Mouse (Mus musculus): ENCODE measurements around the gene Gclc.

The Gclc gene

GRCm38 (mm10) chr9:77753853-77754727 is at the start of gene Gclc:
TSS of gene Gclc (plus strand) at chr9:77754535.
- in situ Hi-C loops (cut with MboI), result no loop called here

GRCm38 (mm10) chr9:77706515-77706914 is 47.8 kb upstream of the Gclc start:
- in situ Hi-C loops (cut with MboI), result no loop called here

GRCm38 (mm10) chr9:77707433-77708139 is 46.7 kb upstream of the Gclc start:
- in situ Hi-C loops (cut with MboI), result no loop called here

GRCm38 (mm10) chr9:77708950-77709349 is 45.4 kb upstream of the Gclc start:
- in situ Hi-C loops (cut with MboI), result no loop called here

GRCm38 (mm10) chr9:77711021-77711569 is 43.2 kb upstream of the Gclc start:
- in situ Hi-C loops (cut with MboI), result no loop called here

GRCm38 (mm10) chr9:77712816-77713215 is 41.5 kb upstream of the Gclc start:
- in situ Hi-C loops (cut with MboI), result no loop called here

- in situ Hi-C loops (cut with MboI), result no loop called here
Observed at GRCm38 (mm10) chr9:77713301-77713700, 41.0 kb upstream of the Gclc start.

- in situ Hi-C loops (cut with MboI), result no loop called here
Observed at GRCm38 (mm10) chr9:77715262-77715661, 39.1 kb upstream of the Gclc start.

GRCm38 (mm10) chr9:77716009-77716408 is 38.3 kb upstream of the Gclc start:
- in situ Hi-C loops (cut with MboI), result no loop called here

GRCm38 (mm10) chr9:77717831-77718435 is 36.4 kb upstream of the Gclc start:
- in situ Hi-C loops (cut with MboI), result no loop called here

- in situ Hi-C loops (cut with MboI), result no loop called here
Observed at GRCm38 (mm10) chr9:77718816-77719411, 35.4 kb upstream of the Gclc start.

GRCm38 (mm10) chr9:77719675-77720074 is 34.7 kb upstream of the Gclc start:
- in situ Hi-C loops (cut with MboI), result no loop called here

- in situ Hi-C loops (cut with MboI), result no loop called here
Observed at GRCm38 (mm10) chr9:77722381-77722780, 32.0 kb upstream of the Gclc start.

- in situ Hi-C loops (cut with MboI), result no loop called here
Observed at GRCm38 (mm10) chr9:77724216-77724615, 30.1 kb upstream of the Gclc start.

- in situ Hi-C loops (cut with MboI), result no loop called here
Observed at GRCm38 (mm10) chr9:77725448-77725847, 28.9 kb upstream of the Gclc start.

GRCm38 (mm10) chr9:77726018-77726684 is 28.2 kb upstream of the Gclc start:
- in situ Hi-C loops (cut with MboI), result no loop called here

GRCm38 (mm10) chr9:77727012-77727411 is 27.3 kb upstream of the Gclc start:
- in situ Hi-C loops (cut with MboI), result no loop called here

- in situ Hi-C loops (cut with MboI), result no loop called here
Observed at GRCm38 (mm10) chr9:77732067-77732466, 22.3 kb upstream of the Gclc start.

GRCm38 (mm10) chr9:77737298-77738041 is 16.9 kb upstream of the Gclc start:
- in situ Hi-C loops (cut with MboI), result no loop called here

- in situ Hi-C loops (cut with MboI), result no loop called here
Observed at GRCm38 (mm10) chr9:77741452-77741851, 12.9 kb upstream of the Gclc start.

- in situ Hi-C loops (cut with MboI), result no loop called here
Observed at GRCm38 (mm10) chr9:77744798-77745197, 9.5 kb upstream of the Gclc start.

Measured in mature B cell (primary cell).